Mouse (Mus musculus): Measurements from ENCODE around the gene Thoc7.

Gene Thoc7

DNA sequence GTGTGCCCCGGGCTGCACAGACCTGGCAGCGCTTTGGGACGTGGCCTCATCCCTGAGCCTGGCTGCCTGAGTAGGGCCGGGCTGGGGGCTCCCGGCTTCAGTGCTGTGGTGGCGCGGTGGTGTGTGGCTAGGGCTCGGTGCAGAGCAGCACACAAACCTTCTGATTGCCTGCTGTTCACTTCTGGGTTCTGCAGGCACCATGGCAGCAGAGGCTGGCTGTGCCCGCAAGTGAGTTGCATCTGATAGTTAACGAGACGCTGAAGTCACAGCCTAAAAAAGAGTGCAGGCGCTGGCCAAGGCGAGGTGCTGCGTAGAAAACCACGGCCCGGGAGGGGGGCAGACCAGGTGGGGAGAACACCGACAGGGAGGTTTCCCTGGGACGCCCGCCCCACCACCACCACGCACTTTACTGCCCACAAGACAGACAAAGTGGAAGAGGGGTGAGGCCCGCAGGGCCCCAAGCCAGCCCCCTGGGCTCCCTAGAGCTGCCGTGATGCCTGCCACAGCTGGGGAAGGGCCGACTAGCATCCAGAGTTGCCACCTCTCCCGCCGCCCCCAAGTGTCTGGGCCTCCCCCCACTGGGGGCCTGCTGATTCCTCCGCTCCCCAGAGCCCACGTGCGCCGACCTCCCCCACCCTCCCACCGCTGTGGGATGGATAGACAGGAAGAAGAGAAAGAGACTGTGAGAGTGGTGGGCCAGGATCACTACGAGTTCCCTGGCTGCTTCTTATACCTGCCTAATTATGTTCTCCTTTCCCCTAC is 28.2 kb downstream of the Thoc7 start:
- DNase-seq (ENCODE audit: low spot score) = no peak

- DNase-seq (ENCODE audit: low spot score) = no peak
Observed at GRCm38 (mm10) chr14:13917630-13918029, 44.0 kb downstream of the Thoc7 start.

GRCm38 (mm10) chr14:13917208-13917607 is 44.4 kb downstream of the Thoc7 start:
- no peak for DNase-seq (ENCODE audit: low spot score)

DNA sequence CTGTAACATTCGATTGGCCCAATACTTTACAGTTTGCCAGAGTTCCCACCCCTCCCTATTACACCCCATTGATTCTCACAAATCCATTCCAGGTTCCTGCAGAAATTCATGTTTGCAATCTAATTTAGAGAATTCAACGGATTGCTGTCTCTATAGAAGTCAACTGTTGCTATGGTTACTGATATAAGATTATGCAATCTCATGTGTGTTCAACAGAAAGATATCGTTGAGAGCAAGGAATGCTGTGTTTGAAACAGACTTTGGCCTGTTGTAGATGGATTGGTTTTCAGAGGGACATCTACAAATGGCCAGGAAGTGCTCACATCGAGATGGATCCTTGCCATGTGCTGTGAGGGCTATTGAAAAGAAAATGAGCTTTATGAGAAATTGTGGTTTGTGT is 46.4 kb downstream of the Thoc7 start:
- no peak for DNase-seq (ENCODE audit: low spot score)

DNA sequence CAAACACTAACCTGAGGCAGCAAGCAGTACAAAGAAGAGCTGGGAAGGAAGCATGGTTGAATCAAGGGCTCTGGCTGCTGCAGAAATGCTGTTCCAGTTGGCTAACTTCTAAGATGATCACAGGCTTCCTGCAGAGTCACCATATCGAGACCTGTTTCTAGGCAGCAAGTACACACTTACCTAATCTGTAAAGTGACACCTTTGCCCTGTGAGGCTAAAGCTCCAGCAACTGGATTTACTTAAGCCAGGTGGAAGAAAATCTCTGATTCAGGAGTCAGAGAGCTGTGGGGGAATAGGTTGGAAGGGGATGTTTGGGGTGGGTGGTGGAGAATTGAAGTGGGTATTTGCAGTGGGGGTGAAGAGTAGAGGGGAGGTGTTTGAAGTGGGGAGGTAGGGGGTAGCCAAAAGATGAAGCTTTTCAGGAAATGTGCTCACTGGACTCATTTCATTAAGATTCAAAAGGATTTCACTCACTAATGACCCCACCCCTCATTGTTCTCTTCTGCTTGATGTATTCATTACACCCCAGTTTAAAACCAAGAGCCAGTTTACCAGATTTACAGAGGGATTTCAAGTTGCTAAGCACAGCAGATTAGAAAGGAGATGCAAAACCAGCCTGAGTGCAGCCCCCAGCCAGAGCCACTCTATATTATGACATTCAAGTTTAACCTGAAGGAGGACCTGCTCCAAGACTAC is 47.1 kb downstream of the Thoc7 start, which contains the start of gene Gm281:
TSS of gene Gm281 (minus strand) at position 92 of the 696 bp plus-strand sequence.
- no peak for DNase-seq (ENCODE audit: low spot score)

DNA sequence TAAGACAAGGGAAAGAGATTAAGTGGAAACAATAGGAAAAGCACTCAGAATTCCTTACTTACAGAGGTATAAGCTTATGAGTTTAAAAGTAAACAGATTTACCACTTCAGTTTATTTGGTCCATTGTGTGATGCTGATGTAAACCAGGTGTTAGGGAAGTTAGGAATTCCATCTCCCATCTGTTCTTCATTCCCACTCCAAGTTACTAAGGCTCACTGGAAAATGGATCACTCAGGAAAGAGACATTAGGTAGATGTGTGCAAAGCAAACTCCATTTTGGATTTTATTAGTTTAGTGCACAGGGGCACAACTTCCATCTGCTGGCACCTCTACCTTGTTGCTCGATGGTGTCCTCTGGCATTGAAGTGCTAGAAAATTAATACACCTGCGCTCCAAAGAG is 51.5 kb downstream of the Thoc7 start:
- no peak for DNase-seq (ENCODE audit: low spot score)

- no peak for DNase-seq (ENCODE audit: low spot score)
Observed at GRCm38 (mm10) chr14:13907145-13907544, 54.5 kb downstream of the Thoc7 start.

DNA sequence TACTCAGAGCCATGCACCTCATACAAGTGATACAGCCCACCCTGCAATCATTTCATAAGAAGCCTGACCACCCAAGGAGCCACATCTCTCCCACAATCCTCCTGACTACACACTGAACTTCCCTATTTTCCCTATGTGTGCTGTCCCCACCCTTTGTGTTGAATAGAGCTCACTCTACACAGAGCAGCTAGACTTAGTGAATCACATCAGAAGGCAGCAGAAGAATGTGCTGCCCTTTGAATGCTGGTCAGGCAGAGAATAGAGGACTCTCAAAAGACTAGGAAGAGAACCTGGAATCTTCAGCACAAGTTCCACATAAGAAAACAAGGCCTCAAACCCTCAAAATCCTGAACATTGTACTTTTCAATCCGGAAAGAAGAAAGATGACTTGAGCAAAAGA is 55.2 kb downstream of the Thoc7 start:
- DNase-seq (ENCODE audit: low spot score) = no peak

GRCm38 (mm10) chr14:13901611-13902067 is 60.0 kb downstream of the Thoc7 start:
- no peak for DNase-seq (ENCODE audit: low spot score)
